Mouse (Mus musculus) G1E (cell line): ENCODE measurements around the gene Onecut3. TPM values are rescaled to one million over a fixed set of nuclear protein-coding genes. Genes with fewer than 3 reads are reported as not detected.
A peak's percentile ranks its signal among the peaks of the same experiment; 100 is the strongest.

Experiments used
- ATAC-seq: 2 replicates; pipeline ENCODE4 v1.8.0; 2016; ENCODE audit warnings: mild to moderate bottlenecking; ENCODE audit not compliant: insufficient number of reproducible peaks, poor library complexity, low FRiP score, severe bottlenecking; ENCODE audit errors: extremely low read depth
- DNase-seq: peaks from one replicate; pipeline ENCODE4 v3.0.0; 2012; ENCODE audit warnings: low spot score
- H3K27me3 ChIP-seq: 2 replicates; pipeline ENCODE4 v1.6.1; 2012; ENCODE audit warnings: mild to moderate bottlenecking, low read length, inconsistent platforms; ENCODE audit not compliant: insufficient read depth
- H3K36me3 ChIP-seq: replicated peaks from 2 replicates; pipeline ENCODE3; 2012; ENCODE audit warnings: mild to moderate bottlenecking, inconsistent platforms
- H3K4me1 ChIP-seq: 2 replicates; pipeline ENCODE4 v1.6.1; 2012; ENCODE audit warnings: low read depth, low read length, inconsistent platforms, mixed read lengths; ENCODE audit not compliant: insufficient read depth
- H3K4me3 ChIP-seq: 2 replicates; pipeline ENCODE4 v1.5.1; 2012; ENCODE audit warnings: low read depth, mild to moderate bottlenecking, inconsistent platforms, low read length, moderate library complexity, mixed read lengths
- H3K9me3 ChIP-seq: replicated peaks from 2 replicates; pipeline ENCODE4 v1.6.1; 2012; ENCODE audit warnings: inconsistent platforms
- CTCF ChIP-seq: IDR thresholded peaks from 2 replicates; pipeline ENCODE4 v1.5.1; 2012; ENCODE audit warnings: low read depth, low read length, inconsistent platforms, mixed read lengths
- GATA1 ChIP-seq: IDR thresholded peaks from 2 replicates; pipeline ENCODE4 v1.6.1; 2012; ENCODE audit warnings: borderline replicate concordance, low read length, inconsistent platforms, mixed read lengths
- GATA2 ChIP-seq: IDR thresholded peaks from 2 replicates; pipeline ENCODE4 v1.6.1; 2012; ENCODE audit warnings: low read depth, low read length, inconsistent platforms, borderline replicate concordance
- POLR2AphosphoS5 ChIP-seq: IDR thresholded peaks from 2 replicates; pipeline ENCODE4 v1.6.1; 2012; ENCODE audit warnings: low read depth, low read length, inconsistent platforms; ENCODE audit not compliant: insufficient replicate concordance
- TAL1 ChIP-seq: conservative IDR thresholded peaks from 2 replicates; pipeline ENCODE4 v1.6.1; 2012; ENCODE audit warnings: low read depth, low read length, inconsistent platforms, mixed read lengths
- polyA plus RNA-seq: library from polyadenylated mRNA; stranded (reverse); fragments of >175 nt; gene quantifications from 2 replicates; pipeline ENCODE4 v1.2.3, GENCODE M21; 2012
- total RNA-seq, 2 experiments: library from RNA; stranded (forward) in 1 of 2; stranded (reverse) in 1 of 2; fragments of 200-1000 nt in 1 of 2; fragments of >200 nt in 1 of 2; fragmentation: Nextera tagmentation in 1 of 2; gene quantifications; 2 replicates each; pipeline ENCODE4 v1.2.3; 2014 to 2017

The Onecut3 gene
- total and polyA plus RNA-seq, 3 experiments: 0.11 TPM; not detected in 2

DNA sequence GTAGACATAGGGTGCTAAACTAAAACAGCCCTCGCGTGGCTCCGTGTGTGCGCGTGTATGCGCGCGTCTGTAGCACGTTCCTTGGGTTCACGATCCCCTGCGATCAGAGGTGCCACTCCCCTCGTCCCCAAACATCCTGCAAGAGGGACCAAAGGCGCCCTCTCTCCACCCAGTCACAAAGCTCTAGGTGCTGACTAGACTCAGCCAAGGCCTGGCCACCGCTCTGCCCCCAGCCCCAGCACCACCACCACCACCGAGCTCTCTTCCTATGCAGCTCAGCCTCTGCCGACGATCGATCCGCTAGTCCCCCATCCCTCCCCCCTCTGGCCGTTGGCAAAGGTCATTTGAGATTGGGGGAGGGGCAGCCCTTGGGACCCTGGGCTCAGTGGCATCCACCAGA is 1.8 kb downstream of the Onecut3 start:
- DNase-seq: no peak
- TF ChIP-seq TAL1 (no peak), GATA2 (no peak), GATA1 (no peak), POLR2AphosphoS5 (no peak), CTCF (no peak)
- no peak overlapping the region for H3K4me3 ChIP-seq
- peaks cover 17% of the 10 kb centered on the region for H3K9me3 ChIP-seq
- no peaks in the 10 kb centered on the region for H3K36me3 ChIP-seq
- ATAC-seq: no peak
- peaks cover 94% of the 10 kb centered on the region for H3K27me3 ChIP-seq
- H3K4me1 ChIP-seq: peaks cover 7% of the 10 kb centered on the region

DNA sequence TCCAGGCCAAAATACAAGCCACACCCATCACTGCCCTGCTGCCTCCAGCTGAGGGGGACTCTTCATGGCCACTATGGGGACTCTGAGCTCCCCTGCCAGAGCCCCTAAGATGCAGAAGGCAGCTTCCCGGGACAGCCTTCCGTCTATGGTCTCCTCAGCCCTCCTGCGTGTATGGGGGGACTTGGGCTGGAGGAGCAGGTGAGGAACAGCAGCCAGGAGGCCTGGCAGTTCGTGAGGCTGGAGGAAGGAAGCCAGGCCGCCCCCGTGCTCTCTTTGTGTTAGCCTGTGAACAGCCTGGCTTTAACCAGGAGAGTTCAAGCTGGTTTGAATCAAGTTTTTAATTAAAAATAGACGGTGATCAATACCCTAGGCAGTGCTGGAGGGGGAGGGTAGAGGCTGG is 7.7 kb downstream of the Onecut3 start:
- no peak overlapping the region for H3K4me3 ChIP-seq
- H3K36me3 ChIP-seq: no peaks in the 10 kb centered on the region
- peaks cover 11% of the 10 kb centered on the region for H3K4me1 ChIP-seq
- TF ChIP-seq CTCF (no peak), GATA1 (no peak), POLR2AphosphoS5 (no peak), GATA2 (no peak), TAL1 (no peak)
- H3K27me3 ChIP-seq: peaks cover 79% of the 10 kb centered on the region
- no peaks in the 10 kb centered on the region for H3K9me3 ChIP-seq
- no peak for ATAC-seq
- DNase-seq: no peak

DNA sequence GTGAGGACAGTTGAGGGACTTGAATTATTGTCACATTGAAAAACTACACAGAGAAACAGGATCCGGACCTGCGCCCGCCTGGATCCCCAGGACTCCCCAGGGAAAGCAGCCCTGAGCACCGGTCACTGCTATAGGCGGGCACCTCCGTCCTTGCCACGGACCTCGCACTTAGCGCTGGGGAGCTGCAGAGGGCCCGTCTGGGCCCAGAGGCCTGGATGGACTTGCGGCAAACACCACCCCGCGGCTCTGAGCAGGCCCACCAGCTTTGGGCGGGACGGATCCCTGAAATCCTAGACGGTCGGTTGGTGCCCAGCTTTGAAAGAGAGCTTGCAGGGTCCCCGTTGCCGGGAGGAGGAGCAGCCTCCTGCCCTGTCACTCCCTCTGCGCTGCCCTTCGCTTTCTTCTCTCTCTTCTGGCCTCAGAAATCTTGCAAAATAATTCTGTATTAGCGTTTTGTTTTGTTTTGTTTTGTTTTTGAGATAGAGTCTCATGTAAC is 8.2 kb downstream of the Onecut3 start:
- Histone ChIP-seq H3K4me1 (peaks cover 16% of the 10 kb centered on the region), H3K4me3 (no peak overlapping the region), H3K36me3 (no peaks in the 10 kb centered on the region), H3K9me3 (no peaks in the 10 kb centered on the region), H3K27me3 (peaks cover 78% of the 10 kb centered on the region)
- TF ChIP-seq TAL1 (no peak), GATA1 (no peak), GATA2 (no peak), POLR2AphosphoS5 (no peak), CTCF (no peak)
- DNase-seq (no peak), ATAC-seq (no peak)

DNA sequence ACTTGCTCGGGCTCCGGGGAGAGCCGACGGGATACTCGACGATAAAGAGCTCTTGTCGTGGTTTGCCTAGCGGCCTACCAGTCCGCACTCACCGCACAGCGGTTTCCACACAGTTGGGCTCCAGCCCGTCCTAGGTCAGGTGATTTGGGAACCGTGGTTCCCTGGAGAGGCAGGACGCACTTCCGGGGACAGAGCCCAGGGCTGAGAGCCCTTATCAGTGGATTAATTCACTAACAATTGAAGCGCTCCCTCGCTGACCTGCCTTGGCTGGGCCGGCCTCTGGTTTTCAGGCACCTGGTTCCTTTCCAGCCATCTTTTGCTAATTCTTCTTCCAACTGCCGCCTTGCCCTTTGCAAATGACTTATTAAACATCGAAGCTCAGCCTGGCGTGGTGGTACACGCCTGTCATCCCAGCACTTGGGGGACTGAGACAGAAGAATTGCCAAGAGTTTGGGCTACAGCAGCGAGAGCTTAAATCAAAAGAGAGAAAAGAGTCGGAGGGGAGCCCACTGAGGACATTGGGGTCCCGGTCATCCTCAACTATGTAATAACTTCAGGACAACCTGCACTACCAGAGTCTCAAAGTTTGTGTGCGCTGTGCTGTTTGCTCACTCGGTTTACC is 9.1 kb downstream of the Onecut3 start:
- ATAC-seq: no peak

DNA sequence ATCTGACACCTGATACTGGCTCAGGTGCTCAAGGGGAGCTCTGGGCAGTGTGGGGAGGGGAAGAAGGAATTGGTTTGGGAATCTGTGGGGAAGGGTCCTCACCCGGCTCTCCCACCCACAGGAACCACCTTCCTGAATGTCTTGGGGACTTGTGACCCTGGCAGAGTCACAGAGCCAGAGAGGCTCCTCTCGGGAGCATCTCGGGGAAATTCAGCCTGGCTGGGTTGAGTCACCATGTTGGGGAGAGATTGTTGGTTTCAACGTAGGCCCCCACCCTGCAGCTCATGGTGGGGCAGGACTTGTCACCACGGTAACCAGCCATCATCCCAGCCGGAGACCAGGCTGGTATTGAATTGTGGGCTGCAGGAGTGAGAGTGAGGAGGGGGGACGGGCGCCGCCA is 10.1 kb downstream of the Onecut3 start:
- ATAC-seq (no peak), DNase-seq (no peak)
- peaks cover 23% of the 10 kb centered on the region for H3K4me1 ChIP-seq
- H3K36me3 ChIP-seq: no peaks in the 10 kb centered on the region
- H3K4me3 ChIP-seq: no peak overlapping the region
- H3K9me3 ChIP-seq: no peaks in the 10 kb centered on the region
- no peak for TF ChIP-seq GATA2
- no peak for TF ChIP-seq CTCF
- no peak for TF ChIP-seq TAL1
- TF ChIP-seq POLR2AphosphoS5: no peak
- TF ChIP-seq GATA1: no peak
- H3K27me3 ChIP-seq: peaks cover 73% of the 10 kb centered on the region

More for the DNA sequence above, 9.1 kb downstream of the Onecut3 start:
- Histone ChIP-seq H3K4me1 (peaks cover 16% of the 10 kb centered on the region), H3K9me3 (no peaks in the 10 kb centered on the region), H3K27me3 (peaks cover 72% of the 10 kb centered on the region), H3K36me3 (no peaks in the 10 kb centered on the region), H3K4me3 (no peak overlapping the region)
- DNase-seq: no peak
- TF ChIP-seq GATA2: no peak
- no peak for TF ChIP-seq POLR2AphosphoS5
- no peak for TF ChIP-seq CTCF
- no peak for TF ChIP-seq TAL1
- TF ChIP-seq GATA1: no peak

DNA sequence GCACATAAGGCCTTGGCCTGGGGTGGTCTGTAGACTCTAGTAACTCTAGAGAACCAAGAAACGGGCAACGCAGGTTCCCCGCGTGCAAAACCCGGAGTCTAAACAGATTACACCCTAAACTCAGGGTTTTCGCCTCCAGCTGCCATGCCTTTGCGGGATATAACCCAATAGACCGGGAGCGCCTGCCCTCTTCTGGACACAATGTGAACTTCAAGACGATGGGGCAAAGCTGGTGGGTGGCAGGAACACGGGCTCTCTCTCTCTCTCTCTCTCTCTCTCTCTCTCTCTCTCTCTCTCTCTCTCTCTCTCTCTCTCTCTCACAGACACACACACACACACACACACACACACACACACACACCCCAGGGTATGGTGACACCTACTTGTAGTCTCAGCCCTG is 11.6 kb downstream of the Onecut3 start:
- Histone ChIP-seq H3K4me1 (peaks cover 26% of the 10 kb centered on the region), H3K9me3 (no peaks in the 10 kb centered on the region), H3K27me3 (peaks cover 72% of the 10 kb centered on the region), H3K4me3 (no peak overlapping the region), H3K36me3 (no peaks in the 10 kb centered on the region)
- TF ChIP-seq CTCF: peak; percentile 70
- no peak for TF ChIP-seq TAL1
- no peak for TF ChIP-seq GATA2
- ATAC-seq: no peak
- peak; percentile 78 for DNase-seq
